Mouse (Mus musculus): ENCODE results near the gene Brsk2.

Gene Brsk2

GRCm38 (mm10) chr7:142045932-142046331 lies 96.4 kb downstream of the Brsk2 start:
- Histone ChIP-seq H3K4me1 (replicated peaks; ENCODE audit: low read depth, low read length) (peaks cover 34% of the 10 kb centered on the region), H3K36me3 (ENCODE audit: insufficient read depth, low read length) (peaks cover 2% of the 10 kb centered on the region; the same call in 1 of the 2 replicates), H3K27me3 (ENCODE audit: insufficient read depth, low read length) (no peaks in the 10 kb centered on the region), H3K9me3 (ENCODE audit: low read length) (no peaks in the 10 kb centered on the region), H3K4me3 (replicated peaks; ENCODE audit: low read length) (no peak overlapping the region)
- TF ChIP-seq POU5F1 (IDR thresholded peaks at IDR 0.05; ENCODE audit: borderline replicate concordance, low read length) = no peak
- no peak for TF ChIP-seq NANOG (IDR thresholded peaks at IDR 0.05; ENCODE audit: borderline replicate concordance, low read length)
- no peak for TF ChIP-seq CTCF (conservative IDR thresholded peaks at IDR 0.05; ENCODE audit: low read length)

DNA sequence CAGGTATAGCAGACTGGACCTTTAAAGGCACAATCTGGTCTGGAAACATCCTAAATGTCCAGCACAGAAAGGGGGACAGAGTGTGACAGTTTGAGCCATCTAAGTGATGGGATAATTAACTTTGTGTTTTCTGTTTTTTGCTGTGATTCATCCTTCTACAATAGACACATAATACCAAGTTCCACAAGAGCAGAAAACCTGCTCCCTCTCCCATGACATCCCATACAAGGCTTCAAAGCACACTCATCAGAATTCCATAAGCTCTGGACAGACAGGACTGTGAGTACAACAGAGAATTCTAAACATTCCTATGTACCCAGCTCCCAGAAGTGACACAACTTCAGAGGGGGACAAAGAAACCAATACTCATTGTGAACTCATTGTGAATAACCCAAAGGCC lies 101.0 kb downstream of the Brsk2 start:
- peaks cover 12% of the 10 kb centered on the region for H3K36me3 ChIP-seq (ENCODE audit: insufficient read depth, low read length)
- H3K27me3 ChIP-seq (ENCODE audit: insufficient read depth, low read length) = no peaks in the 10 kb centered on the region
- H3K4me1 ChIP-seq (replicated peaks; ENCODE audit: low read depth, low read length) = peaks cover 28% of the 10 kb centered on the region
- TF ChIP-seq CTCF (conservative IDR thresholded peaks at IDR 0.05; ENCODE audit: low read length) (no peak), NANOG (IDR thresholded peaks at IDR 0.05; ENCODE audit: borderline replicate concordance, low read length) (no peak), POU5F1 (IDR thresholded peaks at IDR 0.05; ENCODE audit: borderline replicate concordance, low read length) (no peak)
- H3K9me3 ChIP-seq (ENCODE audit: low read length) = no peaks in the 10 kb centered on the region
- H3K4me3 ChIP-seq (replicated peaks; ENCODE audit: low read length) = no peak overlapping the region

Measured in E14TG2a.4 (cell line).